Mouse (Mus musculus) CH12.LX (cell line): Measurements from ENCODE around the gene Rhox2f.
"Not testable (repeated sequence)": the region's sequence is repeated elsewhere in the genome, so short reads cannot be mapped to it uniquely, and the experiment has no call there.

Experiments
- CTCF ChIP-seq, 2 experiments: IDR thresholded peaks in 1 of 2; conservative IDR thresholded peaks in 1 of 2; 2 replicates each; pipeline ENCODE4 v1.5.1; 2011 to 2012; ENCODE audit warnings: low read depth in 2 of 2, low read length in 2 of 2, improper control_type of control experiment in 1 of 2, inconsistent platforms in 1 of 2, mild to moderate bottlenecking in 1 of 2, moderate library complexity in 1 of 2
- EP300 ChIP-seq: IDR thresholded peaks from 2 replicates; pipeline ENCODE4 v1.6.1; 2011; ENCODE audit warnings: low read length, improper control_type of control experiment
- ETS1 ChIP-seq: conservative IDR thresholded peaks from 2 replicates; pipeline ENCODE4 v1.6.1; 2012; ENCODE audit warnings: low read depth, mild to moderate bottlenecking, inconsistent platforms, low read length, improper control_type of control experiment, moderate library complexity
- HCFC1 ChIP-seq: IDR thresholded peaks from 2 replicates; pipeline ENCODE4 v1.6.1; 2012; ENCODE audit warnings: low read depth, mild to moderate bottlenecking, inconsistent platforms, low read length, improper control_type of control experiment
- MAZ ChIP-seq: IDR thresholded peaks from 2 replicates; pipeline ENCODE4 v1.6.1; 2012; ENCODE audit warnings: low read depth, mild to moderate bottlenecking, inconsistent platforms, low read length, improper control_type of control experiment, moderate library complexity
- MYC ChIP-seq: IDR thresholded peaks from 2 replicates; pipeline ENCODE4 v1.6.1; 2011; ENCODE audit warnings: low read depth, mild to moderate bottlenecking, improper control_type of control experiment, low read length
- NELFE ChIP-seq: IDR thresholded peaks from 2 replicates; pipeline ENCODE4 v1.6.1; 2011; ENCODE audit warnings: low read depth, low read length, improper control_type of control experiment
- POLR2A ChIP-seq: IDR thresholded peaks from 2 replicates; pipeline ENCODE4 v1.6.1; 2011; ENCODE audit warnings: low read depth, mild to moderate bottlenecking, improper control_type of control experiment, low read length
- USF2 ChIP-seq: conservative IDR thresholded peaks from 2 replicates; pipeline ENCODE4 v1.6.1; 2011; ENCODE audit warnings: low read depth, low read length, improper control_type of control experiment
- ZKSCAN1 ChIP-seq: IDR thresholded peaks from 2 replicates; pipeline ENCODE4 v1.6.1; 2012; ENCODE audit warnings: low read depth, inconsistent platforms, low read length, improper control_type of control experiment, borderline replicate concordance

DNA sequence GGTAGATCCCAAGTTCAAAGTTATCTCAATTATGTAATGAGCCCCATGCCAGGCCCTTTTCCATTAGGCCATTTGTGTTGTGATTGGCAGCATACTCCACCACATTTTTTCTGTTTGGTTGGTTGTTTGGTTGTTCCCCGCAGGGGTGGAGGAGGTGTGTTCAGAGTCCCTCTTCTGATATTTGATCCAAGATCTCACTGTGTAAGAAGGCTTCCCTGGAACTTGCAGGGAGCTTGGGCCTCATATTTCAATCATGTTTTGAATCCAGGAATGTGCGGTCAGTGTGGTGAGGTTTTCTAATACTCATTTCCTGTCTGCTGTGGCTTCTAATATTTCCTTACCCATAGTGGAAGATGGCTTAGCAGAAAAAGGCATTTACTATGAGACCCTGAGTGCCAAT, 1.4 kb downstream of the Rhox2f start:
- TF ChIP-seq CTCF (conservative IDR thresholded peaks at IDR 0.05 in 1 of 2, IDR thresholded peaks at IDR 0.05 in 1 of 2; ENCODE audit: low read depth in 2 of 2, low read length in 2 of 2); EP300; ETS1; MAZ; NELFE; POLR2A; HCFC1; MYC; ZKSCAN1; USF2: not testable (repeated sequence)
